Comparison of ENCODE assay signal across 21 mouse cellular contexts in genomic region chr9:110696427-110696826, GRCm38 (mm10). TPM values are rescaled to one million over a fixed set of nuclear protein-coding genes. Genes with fewer than 3 reads are reported as not detected.
"Had no signal": no experiment of that assay in that cellular context is flagged by ENCODE, and none has a peak within 500 bp of the region (broad histone marks: within the 10 kb centered on the region; RNA-seq: fewer than 3 reads in every experiment).

No protein-coding gene starts in this region.

- H3K4me2 ChIP-seq: heart, embryonic 11.5 days; heart, embryonic 13.5 days; heart, embryonic 15.5 days; hindbrain, embryonic 13.5 days; hindbrain, embryonic 15.5 days; limb, embryonic 13.5 days had no signal

- H3K27ac ChIP-seq: heart, adult 2 months; heart, embryonic 13.5 days; hindbrain, embryonic 13.5 days; hindbrain, embryonic 15.5 days; hindbrain, postnatal 0 days; left cerebral cortex, adult 2 months; limb, embryonic 13.5 days had no signal

- DNase-seq: gastrocnemius, postnatal 14 days; gastrocnemius, postnatal 36 days; heart, adult 11 months; heart, adult 2 months; heart, postnatal 14 days; heart, postnatal 36 days; kidney, adult 18-20 months; kidney, adult 8-10 months; kidney, postnatal 10 days; kidney, postnatal 4 days; liver had no signal

- H3K27me3 ChIP-seq: heart, embryonic 13.5 days; heart, embryonic 15.5 days; hindbrain, embryonic 13.5 days; hindbrain, embryonic 15.5 days; limb, embryonic 13.5 days had no signal

- H3K9me3 ChIP-seq: heart, embryonic 13.5 days; heart, embryonic 15.5 days; hindbrain, embryonic 13.5 days; hindbrain, embryonic 15.5 days; limb, embryonic 13.5 days had no signal

- ATAC-seq: hindbrain, postnatal 0 days; intestine, postnatal 0 days had no signal

- H3K4me3 ChIP-seq: heart, adult 2 months; heart, embryonic 13.5 days; heart, embryonic 15.5 days; hindbrain, embryonic 13.5 days; hindbrain, embryonic 15.5 days; layer of hippocampus, adult 2 months; left cerebral cortex, adult 2 months; limb, embryonic 13.5 days had no signal

- H3K4me1 ChIP-seq: hindbrain, embryonic 15.5 days; limb, embryonic 13.5 days had no signal

- H3K9ac ChIP-seq: heart, embryonic 13.5 days; heart, embryonic 15.5 days; hindbrain, embryonic 15.5 days; limb, embryonic 13.5 days had no signal

RNA-seq across cellular contexts. Expression of gene Myl3, which starts 45.2 kb away (rescaled TPM):
- polyA plus RNA-seq: intestine, postnatal 0 days had no signal
